Mouse (Mus musculus) heart, embryonic 16.5 days (tissue): ENCODE data around the gene Ckb. TPM values are rescaled to one million over a fixed set of nuclear protein-coding genes. Genes with fewer than 3 reads are reported as not detected.
A peak's percentile ranks its signal among the peaks of the same experiment; 100 is the strongest.
"Not testable (repeated sequence)": the region's sequence is repeated elsewhere in the genome, so short reads cannot be mapped to it uniquely, and the experiment has no call there.

ENCODE experiments used
- ATAC-seq: fragments of 200-750 bp; cut with Nextera tagmentation; replicated peaks from 2 replicates; pipeline ENCODE4 v1.8.0; 2017; ENCODE audit warnings: moderate number of reproducible peaks; ENCODE audit not compliant: insufficient read depth, low FRiP score; ENCODE audit errors: extremely low read depth
- H3K27ac ChIP-seq: fragments of 300-500 bp; sonication (generic); 2 replicates; pipeline ENCODE4 v1.5.1; 2014; ENCODE audit warnings: mild to moderate bottlenecking, low read length, control low read depth, moderate library complexity
- H3K27me3 ChIP-seq: fragments of 300-500 bp; sonication (generic); 2 replicates; pipeline ENCODE4 v1.6.1; 2014; ENCODE audit warnings: low read length, mixed read lengths; ENCODE audit not compliant: control insufficient read depth, insufficient read depth
- H3K36me3 ChIP-seq: fragments of 300-500 bp; sonication (generic); 2 replicates; pipeline ENCODE4 v1.6.1; 2014; ENCODE audit not compliant: control insufficient read depth, insufficient read depth
- H3K4me1 ChIP-seq: fragments of 300-500 bp; sonication (generic); 2 replicates; pipeline ENCODE4 v1.6.1; 2014; ENCODE audit warnings: low read length, mixed read lengths; ENCODE audit not compliant: control insufficient read depth, insufficient read depth
- H3K4me2 ChIP-seq: fragments of 300-500 bp; sonication (generic); 2 replicates; pipeline ENCODE4 v1.6.1; 2014; ENCODE audit warnings: low read depth, mild to moderate bottlenecking, control low read depth, low read length
- H3K4me3 ChIP-seq: fragments of 300-500 bp; sonication (generic); 2 replicates; pipeline ENCODE4 v1.5.1; 2014; ENCODE audit warnings: mild to moderate bottlenecking, control low read depth, low read length
- H3K9ac ChIP-seq: fragments of 300-500 bp; sonication (generic); 2 replicates; pipeline ENCODE4 v1.6.1; 2014; ENCODE audit warnings: low read length, control low read depth
- H3K9me3 ChIP-seq: fragments of 300-500 bp; sonication (generic); replicated peaks from 2 replicates; pipeline ENCODE4 v1.6.1; 2016; ENCODE audit warnings: low read length; ENCODE audit not compliant: control insufficient read depth
- WGBS: fragments of 180-500 bp; shearing (Covaris S2); extraction: QIAGEN DNeasy Blood & Tissue Kit; methylation state at CpG from one replicate; pipeline ENCODE4 v1.1.7; 2014; 5-methylcytosine and 5-hydroxymethylcytosine counted together
- polyA plus RNA-seq: library from polyadenylated mRNA; unstranded; fragments of >200 nt; fragmentation: Nextera tagmentation; extraction: Ambion mirVana; gene quantifications from 2 replicates; pipeline ENCODE4 v1.2.1, GENCODE M21; 2015

The Ckb gene
- 388 and 414 TPM in 2 replicates for polyA plus RNA-seq

DNA sequence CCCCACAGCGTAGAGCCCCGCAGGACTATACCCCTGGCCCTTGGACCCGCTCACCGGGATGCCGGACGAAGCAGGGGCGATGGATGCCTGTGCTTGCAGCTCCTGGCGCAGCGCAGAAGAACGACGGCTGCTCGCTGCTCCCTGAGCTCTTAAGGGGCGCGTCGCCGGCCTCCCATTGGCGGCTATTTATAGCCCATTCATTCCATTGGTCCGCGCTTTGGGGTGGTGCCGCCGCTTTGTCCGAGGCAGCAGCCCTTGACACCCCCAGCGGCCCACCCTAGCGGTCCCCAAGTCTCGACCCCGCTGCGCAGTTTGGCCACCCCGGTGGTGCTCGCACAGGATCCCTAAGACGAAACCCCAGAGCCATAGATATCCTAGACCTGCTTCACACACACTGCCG lies at the start of gene Ckb:
TSS of gene Ckb (minus strand) at position 163 of the 400 bp plus-strand sequence.
- Histone ChIP-seq H3K27ac (peak within 1 kb of the TSS; percentile 51; the same call in 1 of the 2 replicates), H3K4me1 (peaks cover 52% of the 10 kb centered on the region), H3K4me2 (peak within 1 kb of the TSS; percentile 98), H3K9me3 (no peaks in the 10 kb centered on the region), H3K36me3 (no peaks in the 10 kb centered on the region), H3K4me3 (peak within 1 kb of the TSS; percentile 76), H3K27me3 (no peaks in the 10 kb centered on the region; the same call in 1 of the 2 replicates), H3K9ac (peak within 1 kb of the TSS; percentile 82)
- WGBS = under 1% methylated on average over 31 of the region's 31 CpGs
- peak; percentile 58 for ATAC-seq

DNA sequence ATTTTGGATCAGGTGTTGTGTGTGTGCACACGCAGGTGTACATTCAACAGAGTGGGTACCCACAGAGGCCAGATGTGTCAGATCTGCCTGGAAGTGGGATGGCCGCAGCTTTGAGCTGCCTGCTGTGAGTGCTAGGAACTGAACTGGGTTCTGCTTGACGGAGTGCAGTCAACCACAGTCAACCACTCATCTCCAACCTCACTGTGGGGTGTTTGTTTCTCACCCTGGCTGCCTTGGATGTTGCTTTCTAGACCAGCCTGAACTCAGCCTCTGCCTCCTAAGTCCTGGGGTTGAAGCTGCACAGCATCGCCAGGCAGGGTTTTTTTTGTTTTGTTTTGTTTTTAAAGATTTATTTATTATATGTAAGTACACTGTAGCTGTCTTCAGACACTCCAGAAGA lies 48.1 kb upstream of the Ckb start:
- Histone ChIP-seq H3K4me2 (no peak overlapping the region), H3K27me3 (no peaks in the 10 kb centered on the region), H3K4me3 (no peak overlapping the region), H3K36me3 (peaks cover 10% of the 10 kb centered on the region; the same call in 1 of the 2 replicates), H3K27ac (no peak overlapping the region), H3K9ac (no peak overlapping the region), H3K9me3 (no peaks in the 10 kb centered on the region), H3K4me1 (no peaks in the 10 kb centered on the region)
- 86% methylated on average over 4 of the region's 4 CpGs for WGBS
- ATAC-seq = no peak

DNA sequence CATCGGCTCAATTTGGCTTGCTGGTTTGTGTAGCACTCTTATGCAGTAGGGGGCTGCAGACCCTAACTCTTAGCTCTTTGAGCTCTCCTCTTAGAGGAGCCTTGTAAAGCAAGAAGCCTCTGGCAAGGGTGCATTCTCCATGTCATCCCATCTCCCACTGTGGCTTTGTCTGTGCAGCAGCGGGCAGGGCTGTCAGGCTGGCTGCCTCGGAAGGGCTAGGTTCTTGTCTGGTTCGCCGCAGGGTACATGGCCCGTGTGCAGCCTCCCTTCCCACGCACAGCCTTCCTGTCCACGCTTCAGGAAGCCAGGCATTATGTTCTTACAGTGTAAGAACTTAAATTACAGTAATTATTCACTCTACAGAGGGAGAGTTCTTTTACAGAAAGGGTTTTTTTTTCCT lies 46.5 kb upstream of the Ckb start:
- Histone ChIP-seq H3K36me3 (peaks cover 6% of the 10 kb centered on the region; the same call in 1 of the 2 replicates), H3K27ac (no peak overlapping the region), H3K9me3 (no peaks in the 10 kb centered on the region), H3K4me2 (no peak overlapping the region), H3K9ac (no peak overlapping the region), H3K4me3 (no peak overlapping the region), H3K27me3 (no peaks in the 10 kb centered on the region), H3K4me1 (peaks cover 8% of the 10 kb centered on the region; the same call in 1 of the 2 replicates)
- 53% methylated on average over 8 of the region's 8 CpGs for WGBS
- no peak for ATAC-seq

DNA sequence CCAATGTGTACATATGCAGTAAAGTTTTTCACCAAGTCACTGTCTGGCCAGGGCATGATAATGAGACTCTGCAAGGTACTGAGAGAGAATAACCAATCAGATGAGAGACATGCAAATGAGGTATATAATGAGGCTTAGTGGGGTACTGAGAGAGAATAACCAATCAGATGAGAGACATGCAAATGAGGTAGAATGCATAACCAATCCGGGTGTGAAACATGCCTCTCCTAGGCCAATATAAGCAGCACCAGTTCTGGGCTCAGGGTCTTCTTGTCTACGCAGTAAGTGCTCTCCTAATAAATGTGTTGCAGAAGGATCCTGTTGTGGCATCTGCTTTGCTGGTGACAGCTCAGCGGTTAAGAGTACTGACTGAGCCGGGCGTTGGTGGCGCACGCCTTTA lies 44.4 kb upstream of the Ckb start:
- 94% methylated on average over 7 of the region's 7 CpGs for WGBS

DNA sequence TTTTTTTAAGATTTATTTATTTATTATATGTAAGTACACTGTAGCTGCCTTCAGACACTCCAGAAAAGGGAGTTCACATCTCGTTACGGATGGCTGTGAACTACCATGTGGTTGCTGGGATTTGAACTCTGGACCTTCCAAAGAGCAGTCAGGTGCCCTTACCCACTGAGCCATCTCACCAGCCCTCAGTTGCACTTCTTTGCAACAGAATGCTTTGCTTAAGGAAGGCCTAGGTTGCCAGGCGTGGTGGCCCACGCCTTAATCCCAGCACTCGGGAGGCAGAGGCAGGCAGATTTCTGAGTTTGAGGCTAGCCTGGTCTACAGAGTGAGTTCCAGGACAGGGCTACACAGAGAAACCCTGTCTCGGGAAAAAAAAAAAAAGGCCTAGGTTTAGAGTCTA lies 41.7 kb upstream of the Ckb start:
- not testable (repeated sequence) for H3K27ac ChIP-seq, H3K27me3 ChIP-seq, ATAC-seq, H3K9ac ChIP-seq, H3K9me3 ChIP-seq
- WGBS = 70% methylated on average over 6 of the region's 6 CpGs
- Histone ChIP-seq H3K4me1 (peaks cover 17% of the 10 kb centered on the region), H3K36me3 (peaks cover 22% of the 10 kb centered on the region), H3K4me2 (peak overlapping the region; percentile 82), H3K4me3 (peak overlapping the region; percentile 94)

More for the DNA sequence above, 44.4 kb upstream of the Ckb start:
- H3K27me3 ChIP-seq = no peaks in the 10 kb centered on the region
- H3K9ac ChIP-seq = no peak overlapping the region
- no peak overlapping the region for H3K27ac ChIP-seq
- H3K36me3 ChIP-seq = peaks cover 2% of the 10 kb centered on the region; the same call in 1 of the 2 replicates
- H3K4me2 ChIP-seq = no peak overlapping the region
- peaks cover 15% of the 10 kb centered on the region for H3K4me1 ChIP-seq
- no peak for ATAC-seq
- H3K4me3 ChIP-seq = no peak overlapping the region
- H3K9me3 ChIP-seq = no peaks in the 10 kb centered on the region

DNA sequence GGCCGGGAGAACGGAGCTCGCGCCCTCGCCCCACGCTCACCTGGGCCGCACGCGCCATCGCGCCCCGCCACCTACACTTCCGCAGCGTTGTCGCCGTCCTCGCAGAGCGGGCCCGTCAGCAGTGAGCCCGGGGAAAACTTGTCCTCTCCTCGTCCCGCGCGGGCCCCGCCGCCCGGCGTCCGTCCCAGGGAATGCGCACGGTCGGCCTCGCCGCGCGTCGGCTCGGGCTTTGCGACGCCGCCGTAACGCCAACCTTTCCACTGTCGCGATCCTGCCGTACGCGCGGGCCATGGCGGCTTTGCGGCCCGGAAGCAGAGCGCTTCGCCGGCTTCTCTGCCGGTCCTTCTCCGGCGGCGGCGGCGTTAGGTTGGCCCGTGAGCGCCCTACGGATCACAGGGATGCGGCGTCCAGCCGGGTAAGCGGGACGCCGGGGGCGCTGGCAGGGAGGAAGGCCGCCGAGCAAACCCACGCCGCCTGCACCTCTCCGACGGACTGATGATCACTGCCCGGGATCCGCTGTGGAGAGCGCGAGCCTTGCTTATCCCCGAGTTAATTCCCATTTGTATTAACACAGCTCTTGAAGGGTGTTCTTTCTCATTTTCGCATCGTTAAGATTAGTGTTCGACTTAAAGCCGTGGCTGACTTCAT lies 41.0 kb upstream of the Ckb start, which contains the start of the genes Bag5 and Apopt1:
TSS of gene Bag5 (minus strand) at position 254 of the 648 bp plus-strand sequence.
TSS of gene Apopt1 (plus strand) at position 258 of the 648 bp plus-strand sequence.
- H3K27ac ChIP-seq = peak within 1 kb of the TSS; percentile 80
- H3K27me3 ChIP-seq = no peaks in the 10 kb centered on the region
- peak within 1 kb of the TSS; percentile 94 for H3K4me3 ChIP-seq
- ATAC-seq = peak; percentile 93
- H3K4me2 ChIP-seq = peak within 1 kb of the TSS; percentile 82
- under 1% methylated on average over 80 of the region's 86 CpGs for WGBS
- peaks cover 18% of the 10 kb centered on the region for H3K4me1 ChIP-seq
- no peaks in the 10 kb centered on the region for H3K9me3 ChIP-seq
- peaks cover 25% of the 10 kb centered on the region for H3K36me3 ChIP-seq
- H3K9ac ChIP-seq = peak within 1 kb of the TSS; percentile 98

DNA sequence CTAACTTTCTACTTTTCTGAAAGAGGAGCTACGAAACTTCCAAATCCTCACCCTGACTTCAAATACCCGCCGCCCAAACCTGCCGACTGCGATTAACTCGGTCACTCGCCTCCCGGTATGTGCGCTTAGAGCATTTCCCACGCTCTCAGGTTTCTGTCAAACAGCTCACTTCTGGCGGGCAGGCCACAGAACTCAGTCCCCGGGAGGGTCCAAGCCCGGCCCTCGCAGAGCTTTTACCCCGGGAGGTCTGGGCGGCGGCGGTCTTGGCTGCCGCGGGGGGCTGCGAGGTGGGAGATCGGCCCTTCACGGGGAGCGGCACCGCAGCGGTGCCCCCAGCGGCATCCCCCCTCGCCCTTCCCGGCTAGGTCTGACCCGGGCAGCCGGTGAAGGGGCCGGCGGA lies 40.3 kb upstream of the Ckb start:
- under 1% methylated on average over 32 of the region's 33 CpGs for WGBS
- no peaks in the 10 kb centered on the region for H3K27me3 ChIP-seq
- no peaks in the 10 kb centered on the region for H3K9me3 ChIP-seq
- H3K9ac ChIP-seq = peak overlapping the region; percentile 98
- peak overlapping the region; percentile 78 for H3K4me2 ChIP-seq
- peak; percentile 20 for ATAC-seq
- peak overlapping the region; percentile 94 for H3K4me3 ChIP-seq
- peak overlapping the region; percentile 80 for H3K27ac ChIP-seq
- H3K4me1 ChIP-seq = peaks cover 23% of the 10 kb centered on the region
- peaks cover 25% of the 10 kb centered on the region for H3K36me3 ChIP-seq

DNA sequence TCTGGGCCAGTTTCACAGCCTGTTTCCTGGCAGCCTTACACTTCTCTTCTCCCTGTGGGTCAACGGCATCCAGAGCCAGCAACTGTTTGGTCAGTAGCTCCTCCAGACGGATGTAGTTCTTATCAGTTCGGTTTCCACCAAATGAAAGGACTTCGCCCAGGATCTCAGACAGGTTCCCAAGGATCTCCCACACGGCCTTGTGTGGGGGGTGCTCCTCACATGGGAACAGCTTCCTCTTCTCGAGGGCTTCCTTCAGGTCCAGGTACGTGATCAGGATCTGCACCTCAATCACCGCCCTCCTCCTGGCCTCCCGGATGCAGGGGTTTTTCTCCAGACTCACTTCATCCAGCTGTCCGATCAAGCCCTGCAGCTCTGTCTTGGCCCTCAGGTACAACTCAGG lies 38.0 kb upstream of the Ckb start:
- no peak overlapping the region for H3K4me2 ChIP-seq
- ATAC-seq = no peak
- peaks cover 37% of the 10 kb centered on the region for H3K4me1 ChIP-seq
- H3K9me3 ChIP-seq = no peaks in the 10 kb centered on the region
- peaks cover 23% of the 10 kb centered on the region for H3K36me3 ChIP-seq
- H3K27me3 ChIP-seq = no peaks in the 10 kb centered on the region
- no peak overlapping the region for H3K4me3 ChIP-seq
- no peak overlapping the region for H3K9ac ChIP-seq
- WGBS = 71% methylated on average over 10 of the region's 10 CpGs
- no peak overlapping the region for H3K27ac ChIP-seq

DNA sequence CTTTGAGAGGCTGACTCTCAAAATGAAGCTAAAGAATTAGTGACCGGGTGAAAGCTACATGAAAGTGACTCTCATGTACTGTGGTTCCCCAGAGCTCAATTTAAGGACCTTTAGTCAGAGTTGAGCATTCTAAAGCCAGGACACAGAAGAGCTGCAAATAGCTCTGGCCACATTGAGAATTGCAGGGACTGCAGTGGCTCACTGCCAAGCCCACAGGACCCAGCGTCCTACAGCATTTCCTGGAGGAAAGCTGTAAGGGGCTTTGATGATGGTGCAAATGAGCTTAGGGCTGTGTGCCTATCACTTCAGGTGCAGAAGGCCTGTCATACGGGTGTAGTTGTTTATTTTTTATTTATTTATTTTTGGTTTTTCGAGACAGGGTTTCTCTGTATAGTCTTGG lies 36.0 kb upstream of the Ckb start:
- Histone ChIP-seq H3K4me3 (no peak overlapping the region), H3K9me3 (no peaks in the 10 kb centered on the region), H3K27me3 (no peaks in the 10 kb centered on the region), H3K4me1 (peaks cover 37% of the 10 kb centered on the region), H3K27ac (peak overlapping the region; percentile 37; the same call in 1 of the 2 replicates), H3K9ac (no peak overlapping the region), H3K36me3 (peaks cover 22% of the 10 kb centered on the region), H3K4me2 (no peak overlapping the region)
- WGBS = 57% methylated on average over 4 of the region's 4 CpGs
- ATAC-seq = no peak
